Mouse (Mus musculus) mature B cell (primary cell): Measurements from ENCODE around the gene Gm20503.

Experiments
- in situ Hi-C: fragments of 300-500 bp; cut with MboI; formaldehyde crosslinking; loops from 2 replicates; pipeline ENCODE4 v1.14.3; 2019

Gene Gm20503

DNA sequence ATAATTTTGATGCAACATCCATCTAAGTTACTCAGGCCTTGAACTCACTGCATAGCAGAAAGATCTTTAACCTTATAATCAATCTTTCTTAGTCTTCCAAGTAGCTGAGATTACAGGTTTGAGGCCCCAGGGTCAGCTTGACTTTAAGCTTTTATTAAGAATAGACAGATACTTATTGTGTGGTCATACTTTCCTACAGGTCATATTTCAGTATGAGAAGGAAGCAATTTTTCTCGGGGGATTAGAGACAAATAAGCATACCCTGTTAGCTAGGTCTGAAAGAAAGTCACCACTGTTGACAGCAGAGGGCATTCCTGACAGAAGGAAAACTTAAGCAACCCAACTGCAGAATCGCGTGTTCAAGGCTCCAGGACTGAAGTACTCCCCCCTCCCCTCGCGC is 5.0 kb downstream of the Gm20503 start:
- in situ Hi-C loops = no loop called here

DNA sequence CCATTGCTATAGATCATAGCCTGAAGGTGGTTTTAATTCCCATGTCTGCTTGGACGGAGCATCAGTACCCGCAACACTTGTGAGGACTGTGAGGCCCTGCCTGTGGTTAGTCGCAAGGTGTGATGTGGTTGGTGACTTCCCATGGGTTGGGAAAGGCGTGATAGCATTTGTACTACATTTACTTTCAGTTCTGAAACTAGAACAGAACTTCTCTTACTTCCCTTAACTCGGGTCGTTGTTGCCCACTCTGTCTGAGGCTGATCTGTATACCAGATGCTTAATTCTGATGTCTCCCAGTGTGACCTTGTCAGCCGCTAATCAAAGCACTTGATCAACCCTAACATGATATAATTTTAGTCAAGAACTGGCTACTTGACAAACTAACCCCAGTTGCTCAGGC is 6.2 kb downstream of the Gm20503 start:
- in situ Hi-C loops = no loop called here

DNA sequence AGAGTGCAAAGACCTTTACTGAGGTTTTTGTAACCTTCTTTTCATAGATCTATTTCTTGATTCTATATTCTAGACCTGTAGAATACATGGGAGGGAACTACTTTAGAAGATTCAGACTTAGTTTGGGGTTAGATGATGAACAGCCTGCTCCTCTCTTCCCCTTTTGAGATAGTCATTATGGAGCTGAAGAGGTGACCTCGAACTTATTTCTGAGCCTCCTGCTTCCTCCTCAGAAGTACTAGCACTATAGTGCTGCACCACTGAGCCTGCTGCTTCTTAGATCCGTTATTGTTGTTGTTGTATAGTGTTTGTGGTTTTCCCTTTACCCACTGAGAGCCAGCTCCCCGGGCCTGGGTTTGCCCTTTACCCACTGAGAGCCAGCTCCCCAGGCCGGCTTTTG is 6.7 kb downstream of the Gm20503 start:
- in situ Hi-C loops = no loop called here

DNA sequence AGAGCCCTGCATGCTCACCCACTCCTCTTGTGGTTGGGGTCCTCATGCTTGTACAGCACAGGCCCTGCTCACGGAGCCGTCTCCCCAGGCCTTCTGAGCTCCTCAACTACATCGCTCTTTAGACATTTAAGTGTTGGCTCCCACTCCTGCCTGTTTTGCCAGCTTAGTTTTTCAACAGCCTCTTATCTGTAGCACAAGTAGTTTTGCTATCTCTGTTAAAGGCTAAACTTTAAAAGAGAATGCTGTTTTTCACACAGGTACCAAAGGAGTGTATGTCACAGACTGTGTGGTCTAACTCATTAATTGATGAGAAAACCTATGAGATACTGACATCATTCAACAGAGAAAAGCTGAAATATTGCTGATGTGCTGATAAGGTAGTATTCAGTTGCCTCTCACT is 8.4 kb downstream of the Gm20503 start:
- in situ Hi-C loops = no loop called here

GRCm38 (mm10) chr4:59015181-59015580 is 12.2 kb downstream of the Gm20503 start:
- in situ Hi-C loops = no loop called here

DNA sequence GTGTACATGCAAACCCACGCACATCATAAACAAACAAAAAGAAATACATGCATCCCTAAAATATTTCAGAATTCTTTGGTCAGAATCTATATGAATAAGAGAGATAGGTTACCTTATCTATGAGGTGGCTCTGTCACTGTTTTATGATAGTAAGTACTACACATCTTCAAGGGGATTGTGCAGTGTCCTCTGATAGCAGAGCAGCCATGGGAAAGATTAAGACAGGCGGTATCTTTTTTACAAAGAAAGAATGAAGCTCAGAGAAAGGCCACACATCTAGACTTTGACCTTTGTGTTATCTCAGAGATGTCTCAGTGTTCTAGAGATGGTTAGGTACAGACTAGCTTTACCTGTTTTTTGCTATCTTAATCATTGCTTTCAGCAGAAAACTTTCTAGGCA is 13.9 kb downstream of the Gm20503 start:
- in situ Hi-C loops = no loop called here

GRCm38 (mm10) chr4:59034325-59034917 is 31.4 kb downstream of the Gm20503 start:
- in situ Hi-C loops = no loop called here

- in situ Hi-C loops = no loop called here
Measured at GRCm38 (mm10) chr4:59034918-59035785, 32.1 kb downstream of the Gm20503 start, which contains the start of gene Gng10. Gene Gng10 (plus strand): TSS chr4:59035088.

- in situ Hi-C loops = no loop called here
Measured at GRCm38 (mm10) chr4:59035786-59036350, 32.9 kb downstream of the Gm20503 start.

DNA sequence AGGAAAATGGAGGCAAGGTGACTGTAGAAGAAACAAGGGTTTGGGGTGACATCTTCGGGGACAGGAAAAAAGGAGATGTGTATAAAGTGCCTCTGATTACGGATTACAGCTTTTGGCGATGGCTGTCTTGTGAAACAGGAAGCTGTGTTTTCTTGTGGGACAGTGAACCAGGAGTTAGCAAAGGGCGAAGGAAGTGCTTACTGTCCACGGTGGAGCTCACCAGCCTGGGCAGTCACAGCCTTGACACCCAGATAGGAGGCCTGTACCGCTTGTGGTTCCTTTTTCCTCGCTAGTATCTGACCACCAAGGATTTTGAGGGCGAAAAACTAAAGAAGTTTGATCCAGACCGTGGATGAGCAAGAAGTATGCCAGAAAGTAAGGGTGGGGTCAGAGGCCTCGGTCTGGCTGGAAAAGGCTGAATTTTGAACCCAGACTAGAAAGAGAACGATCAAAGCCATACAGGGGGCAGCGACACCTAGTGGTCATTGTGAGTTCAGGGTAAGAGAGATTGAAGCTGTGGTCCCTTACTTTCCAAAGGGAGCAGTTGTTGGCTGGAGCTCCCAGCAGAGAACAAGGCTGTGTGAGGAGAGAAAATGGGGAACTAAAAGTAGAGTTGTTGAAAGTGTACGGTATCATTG is 33.6 kb downstream of the Gm20503 start:
- in situ Hi-C loops = no loop called here

GRCm38 (mm10) chr4:59037525-59037924 is 34.5 kb downstream of the Gm20503 start:
- in situ Hi-C loops = no loop called here

DNA sequence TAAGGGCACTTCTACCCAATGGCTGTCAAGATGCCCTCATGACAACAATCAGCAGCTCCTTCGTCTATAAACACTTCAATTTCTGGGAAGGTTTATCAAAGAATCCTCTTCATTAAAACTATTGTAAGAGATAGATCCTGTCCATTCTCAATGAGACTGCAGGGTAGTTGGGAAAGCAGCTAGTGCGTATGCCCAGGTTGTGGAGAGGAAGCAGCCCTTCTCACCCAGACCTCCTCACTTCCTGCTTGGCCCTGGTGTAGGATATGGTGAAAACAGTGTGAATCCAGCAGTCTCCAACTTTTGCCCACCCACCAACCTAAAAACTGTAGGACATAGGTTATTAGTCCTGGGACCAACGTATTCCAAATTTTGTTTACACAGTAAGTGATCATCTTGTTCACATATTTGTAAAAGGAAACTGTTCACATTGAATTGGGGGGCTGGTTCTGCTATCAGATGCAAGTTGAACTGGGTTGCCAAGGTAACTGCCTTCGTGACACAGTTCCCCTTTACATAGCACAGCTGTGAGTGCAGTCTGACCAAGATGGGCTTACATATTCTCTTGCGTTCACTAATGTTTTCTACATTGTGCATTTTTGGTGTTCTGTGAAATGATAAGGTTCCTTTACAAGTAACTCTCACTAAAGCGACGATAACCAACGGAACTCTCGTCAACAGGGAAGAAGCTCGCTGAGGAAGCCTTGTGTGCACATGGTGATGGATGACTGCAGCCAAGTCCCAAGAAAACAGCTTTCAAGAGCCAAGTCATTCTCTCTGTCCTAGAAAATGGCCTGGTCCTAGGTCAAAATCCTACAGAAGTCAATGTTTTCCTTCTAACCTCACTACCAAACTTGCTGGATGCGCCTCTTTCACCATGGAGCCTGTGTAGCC is 37.6 kb downstream of the Gm20503 start:
- in situ Hi-C loops = no loop called here

DNA sequence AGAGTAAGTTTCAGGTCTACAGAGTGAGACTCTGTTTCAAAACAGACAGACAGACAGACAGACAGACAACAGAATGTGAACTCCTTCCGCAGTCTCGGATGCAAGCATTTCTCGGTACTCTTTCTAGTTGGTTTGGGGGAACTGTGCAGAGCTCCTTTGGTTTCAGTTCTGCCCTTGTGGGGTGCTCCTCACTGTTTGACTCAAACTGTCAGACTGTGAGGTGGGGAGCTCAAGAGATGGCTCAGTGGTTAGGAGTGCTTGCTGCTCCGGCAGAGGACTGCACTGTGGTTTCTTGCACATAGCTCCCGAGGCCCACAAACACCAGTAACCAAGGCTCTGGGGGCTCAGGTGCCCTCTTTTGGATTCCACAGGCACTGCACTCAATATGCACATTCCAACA is 40.1 kb downstream of the Gm20503 start:
- in situ Hi-C loops = no loop called here

- in situ Hi-C loops = no loop called here
Measured at GRCm38 (mm10) chr4:59043891-59044290, 40.9 kb downstream of the Gm20503 start.

DNA sequence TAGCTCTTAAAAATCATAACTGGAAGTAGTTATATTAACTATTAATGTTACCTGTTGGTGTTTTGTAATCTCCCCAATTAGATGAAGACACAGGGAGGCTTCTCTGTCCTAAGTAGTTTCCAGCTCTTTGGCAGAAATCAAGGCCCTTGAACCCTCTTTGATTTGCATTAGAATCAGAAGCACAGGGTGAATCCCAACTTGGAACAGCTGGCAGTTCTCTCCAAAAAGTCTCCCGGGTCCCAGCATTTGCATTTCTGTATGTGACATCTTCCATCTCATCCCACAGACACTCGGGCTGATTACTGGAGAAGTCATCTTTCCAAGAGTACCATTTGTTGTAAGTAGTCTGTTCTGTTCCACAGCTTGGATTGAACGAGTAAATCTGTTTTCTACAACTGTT is 44.2 kb downstream of the Gm20503 start:
- in situ Hi-C loops = no loop called here

GRCm38 (mm10) chr4:59051081-59051480 is 48.1 kb downstream of the Gm20503 start:
- in situ Hi-C loops = no loop called here

- in situ Hi-C loops = no loop called here
Measured at GRCm38 (mm10) chr4:59057929-59058328, 54.9 kb downstream of the Gm20503 start.

DNA sequence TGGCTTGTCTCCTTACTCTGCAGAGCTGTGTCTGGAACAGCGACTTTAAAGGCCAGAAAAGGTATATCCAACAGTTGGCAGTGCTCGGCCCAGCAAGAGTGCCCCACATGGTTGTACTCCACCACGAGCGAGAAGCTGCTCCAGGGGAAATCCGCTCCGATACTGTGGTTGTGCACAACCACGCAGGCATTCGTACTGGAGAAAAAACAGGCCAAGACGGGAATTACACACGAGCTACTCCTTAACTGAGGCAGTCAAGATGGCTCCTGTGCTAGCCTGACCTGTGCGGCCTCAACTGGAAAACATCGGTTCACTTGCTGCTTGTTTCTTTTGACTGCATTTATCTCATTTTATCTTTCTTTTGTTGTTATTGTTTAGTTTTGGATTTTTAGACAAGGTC is 59.5 kb downstream of the Gm20503 start:
- in situ Hi-C loops = no loop called here

- in situ Hi-C loops = no loop called here
Measured at GRCm38 (mm10) chr4:59069276-59069675, 66.3 kb downstream of the Gm20503 start.

DNA sequence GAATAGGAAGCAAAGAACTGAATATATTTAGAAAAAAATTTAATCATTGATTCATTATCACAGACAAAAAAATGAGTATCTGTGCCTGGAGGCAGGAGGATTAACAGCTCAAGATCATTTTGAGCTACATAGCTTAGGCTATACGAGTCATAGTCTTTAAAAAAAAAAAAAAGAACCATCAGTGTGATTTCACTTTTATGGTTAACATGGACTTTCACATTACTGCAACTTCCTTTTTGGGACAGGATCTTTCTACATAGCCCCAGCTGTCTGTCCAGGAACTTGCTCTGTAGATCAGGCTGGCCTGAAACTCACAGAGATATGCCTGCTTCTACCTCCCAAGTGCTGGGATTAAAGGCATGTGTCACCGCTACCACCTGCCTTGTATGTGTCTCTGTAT is 80.4 kb downstream of the Gm20503 start:
- in situ Hi-C loops = loop anchor here (25.0 kb wide), 1 partner anchor 254 kb away; no protein-coding TSS in a partner anchor

DNA sequence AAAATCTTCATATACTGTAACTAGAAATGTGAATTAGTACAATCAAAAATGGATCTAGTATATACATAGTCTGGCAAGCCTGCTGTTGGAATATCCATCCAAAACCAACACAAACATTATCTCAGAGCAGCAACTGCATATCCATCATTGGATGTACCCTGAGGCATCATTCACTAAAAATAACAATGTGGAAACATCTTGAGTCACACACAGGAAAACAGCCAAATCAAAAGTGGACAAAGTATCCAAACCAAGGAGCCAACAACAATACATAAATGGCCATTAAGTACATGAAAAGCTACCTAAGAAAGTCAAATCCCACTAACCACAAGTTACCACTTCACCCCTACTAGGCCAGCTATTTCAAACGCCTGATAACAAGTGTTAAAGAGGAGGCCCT is 86.4 kb downstream of the Gm20503 start:
- in situ Hi-C loops = loop anchor here (25.0 kb wide), 1 partner anchor 248 kb away; no protein-coding TSS in a partner anchor
